Mouse (Mus musculus): ENCODE measurements around the gene Pno1.
"Not testable (repeated sequence)": the region's sequence is repeated elsewhere in the genome, so short reads cannot be mapped to it uniquely, and the experiment has no call there.

Pno1 gene

GRCm38 (mm10) chr11:17211258-17212140 is at the start of gene Pno1:
Gene Pno1 (minus strand): TSS chr11:17211568.
- DNase-seq (ENCODE audit: low read depth, low spot score): peak; percentile 98

DNA sequence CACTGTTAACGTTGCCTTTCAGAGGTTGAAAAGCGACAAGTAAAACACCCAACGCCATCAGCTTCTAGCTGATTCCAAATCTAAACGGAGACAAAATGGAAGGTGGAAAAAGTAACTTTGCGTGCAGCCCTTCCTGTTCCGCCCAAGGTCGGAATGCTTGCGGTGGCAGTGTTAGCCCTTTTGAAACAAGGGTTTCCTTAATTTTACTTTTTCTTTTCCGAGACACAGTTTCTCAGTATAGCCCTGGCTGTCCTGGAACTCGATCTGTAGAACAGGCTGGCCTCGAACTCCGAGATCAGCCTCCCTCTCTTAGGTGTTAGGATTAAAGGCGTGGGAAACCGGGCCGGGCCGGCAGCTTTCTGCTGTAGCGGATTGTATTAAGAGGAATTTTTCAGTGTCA is 46.5 kb upstream of the Pno1 start:
- peak; percentile 63 for DNase-seq (ENCODE audit: low read depth, low spot score)

GRCm38 (mm10) chr11:17257443-17257842 is 46.1 kb upstream of the Pno1 start, which contains the start of gene C1d:
Gene C1d (plus strand): TSS chr11:17257579.
- DNase-seq (ENCODE audit: low read depth, low spot score): peak; percentile 94

GRCm38 (mm10) chr11:17256813-17257365 is 45.5 kb upstream of the Pno1 start:
- DNase-seq (ENCODE audit: low read depth, low spot score): peak; percentile 14

DNA sequence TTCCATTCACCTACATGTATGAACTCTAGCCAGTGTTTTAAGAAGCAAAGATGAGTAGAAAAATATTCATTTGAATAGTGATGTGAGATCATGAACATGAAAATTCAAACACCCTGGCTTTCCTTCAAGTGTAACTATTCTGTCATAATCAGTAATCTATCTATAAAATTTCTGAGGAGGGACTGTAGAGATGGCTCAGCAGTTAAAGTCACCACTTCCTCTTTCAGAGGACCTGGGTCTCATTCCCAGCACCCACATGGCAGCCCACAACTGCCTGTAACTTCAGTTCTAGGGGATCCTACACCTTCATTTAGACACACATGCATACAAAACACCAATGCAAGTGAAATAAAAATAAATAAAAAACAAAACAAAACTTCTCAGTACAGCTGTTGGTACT is 37.3 kb upstream of the Pno1 start:
- DNase-seq (ENCODE audit: low read depth, low spot score): no peak

DNA sequence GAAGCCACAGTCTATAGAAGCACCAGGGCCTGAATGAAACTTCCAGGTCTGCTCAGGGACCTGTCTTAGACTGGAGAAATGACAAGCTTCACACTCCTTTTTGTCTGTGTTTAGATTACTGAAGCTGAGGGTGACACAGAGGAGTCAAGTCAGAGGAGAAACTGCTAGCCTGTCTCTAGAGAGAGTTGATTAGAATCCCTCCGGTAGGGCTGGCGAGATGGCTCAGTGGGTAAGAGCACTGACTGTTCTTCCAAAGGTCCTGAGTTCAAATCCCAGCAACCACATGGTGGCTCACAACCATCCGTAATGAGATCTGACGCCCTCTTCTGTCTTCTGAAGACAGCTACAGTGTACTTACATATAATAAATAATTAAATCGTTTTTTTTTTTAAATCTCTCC is 27.2 kb upstream of the Pno1 start:
- not testable (repeated sequence) for DNase-seq (ENCODE audit: low read depth, low spot score)

DNA sequence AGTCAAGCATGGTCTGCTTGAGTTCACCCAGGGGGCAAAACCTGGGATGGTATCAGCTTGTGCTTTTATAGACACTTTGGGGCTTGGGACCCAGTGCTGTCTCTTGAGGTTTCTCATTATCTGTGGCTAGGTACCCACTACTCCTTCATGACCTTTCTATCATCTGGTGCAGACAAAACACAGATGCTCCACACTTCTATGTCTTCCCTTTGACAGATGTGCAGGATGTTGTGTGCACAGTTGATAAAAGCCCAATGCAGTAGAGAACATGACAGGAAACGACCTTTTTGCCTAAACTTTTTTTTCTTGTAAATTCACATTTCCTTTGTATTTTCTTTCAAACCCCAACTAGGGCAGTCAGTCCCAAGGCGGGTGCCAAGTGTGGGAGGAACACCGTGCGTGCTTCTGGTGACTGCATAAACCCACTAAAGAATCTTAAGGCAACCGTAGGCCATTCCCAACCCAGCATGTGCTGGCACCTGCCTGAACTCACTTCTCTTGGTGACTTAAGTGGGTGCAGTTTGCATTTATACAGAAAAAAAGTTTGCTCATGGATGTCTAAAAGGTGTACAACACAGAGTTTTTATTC is 25.2 kb upstream of the Pno1 start:
- DNase-seq (ENCODE audit: low read depth, low spot score): no peak

DNA sequence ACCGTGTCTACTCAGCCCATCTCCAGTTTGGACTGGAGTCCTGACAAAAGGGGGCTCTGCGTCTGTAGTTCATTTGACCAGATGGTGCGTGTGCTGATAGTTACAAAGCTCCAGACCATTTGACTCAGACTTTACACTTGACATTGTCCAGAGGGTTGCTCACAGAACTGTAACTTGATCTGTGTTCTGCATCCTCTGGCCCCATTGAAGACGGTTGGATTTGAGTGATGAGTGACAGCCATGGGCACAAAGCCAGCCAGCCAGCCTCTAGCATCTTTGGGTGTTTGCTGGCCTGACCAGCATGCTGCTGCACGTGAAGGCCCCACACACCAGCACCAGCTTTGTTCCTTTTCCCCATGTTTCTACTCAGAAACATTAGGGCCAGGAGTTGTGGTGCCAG is 21.4 kb upstream of the Pno1 start:
- DNase-seq (ENCODE audit: low read depth, low spot score): no peak

GRCm38 (mm10) chr11:17221126-17221525 is 9.8 kb upstream of the Pno1 start:
- no peak for DNase-seq (ENCODE audit: low read depth, low spot score)

DNA sequence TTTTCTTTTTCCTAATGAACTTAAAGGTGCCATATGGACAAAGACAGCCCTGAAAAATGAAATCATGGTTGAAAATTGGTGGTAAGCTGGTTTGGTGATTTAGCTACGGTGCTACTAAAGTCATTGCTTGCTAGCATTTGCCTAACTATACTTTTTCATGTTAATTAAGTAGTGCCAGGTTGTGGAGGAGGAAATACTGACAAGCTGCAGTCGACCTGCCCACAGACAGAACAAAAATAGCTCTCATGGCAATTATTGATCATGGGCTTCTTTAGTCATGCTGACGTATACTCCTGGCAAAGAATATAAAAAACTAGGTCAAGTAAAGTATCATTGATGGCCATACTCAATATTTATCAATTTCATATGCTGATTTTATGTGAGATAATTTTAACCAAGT is 4.1 kb upstream of the Pno1 start:
- no peak for DNase-seq (ENCODE audit: low read depth, low spot score)

DNA sequence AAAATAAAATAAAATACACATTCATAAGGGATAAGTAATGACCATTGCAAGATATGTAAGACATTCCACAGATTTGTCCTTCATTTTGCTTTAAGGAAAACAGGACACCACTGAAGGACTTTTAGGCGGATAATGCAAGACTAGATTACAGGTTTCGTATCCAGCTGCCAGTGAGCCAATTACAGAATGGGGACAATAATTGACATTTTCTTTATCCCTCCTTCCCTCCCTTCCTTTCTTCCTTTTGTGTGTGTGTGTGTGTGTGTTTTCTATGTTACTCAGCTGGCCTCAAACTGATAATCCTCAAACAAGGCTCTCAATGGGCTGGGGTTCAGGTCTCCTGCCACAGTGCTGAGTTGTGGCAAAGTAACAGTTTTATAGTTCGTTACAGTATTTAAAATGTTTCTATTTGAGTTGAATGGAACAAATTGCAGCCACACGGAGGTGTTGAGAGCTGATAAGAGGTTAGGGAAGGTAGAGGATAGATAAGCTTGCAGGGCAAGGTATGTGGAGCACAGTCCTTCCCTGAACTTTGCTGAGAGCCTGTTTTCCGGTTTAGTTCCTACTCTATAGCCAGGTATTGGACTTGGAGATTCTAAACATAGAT is 1.6 kb upstream of the Pno1 start:
- no peak for DNase-seq (ENCODE audit: low read depth, low spot score)

- no peak for DNase-seq (ENCODE audit: low read depth, low spot score)
Observed at GRCm38 (mm10) chr11:17212141-17212495, 750 bp upstream of the Pno1 start.

GRCm38 (mm10) chr11:17202481-17202880 is 8.9 kb downstream of the Pno1 start:
- no peak for DNase-seq (ENCODE audit: low read depth, low spot score)

GRCm38 (mm10) chr11:17200936-17201335 is 10.4 kb downstream of the Pno1 start:
- no peak for DNase-seq (ENCODE audit: low read depth, low spot score)

- no peak for DNase-seq (ENCODE audit: low read depth, low spot score)
Observed at GRCm38 (mm10) chr11:17199840-17200501, 11.4 kb downstream of the Pno1 start.

GRCm38 (mm10) chr11:17199170-17199569 is 12.2 kb downstream of the Pno1 start:
- DNase-seq (ENCODE audit: low read depth, low spot score): no peak

- DNase-seq (ENCODE audit: low read depth, low spot score): peak; percentile 80
Observed at GRCm38 (mm10) chr11:17192151-17192844, 19.1 kb downstream of the Pno1 start.

GRCm38 (mm10) chr11:17188786-17189185 is 22.6 kb downstream of the Pno1 start:
- DNase-seq (ENCODE audit: low read depth, low spot score): no peak

GRCm38 (mm10) chr11:17187649-17188048 is 23.7 kb downstream of the Pno1 start:
- no peak for DNase-seq (ENCODE audit: low read depth, low spot score)

DNA sequence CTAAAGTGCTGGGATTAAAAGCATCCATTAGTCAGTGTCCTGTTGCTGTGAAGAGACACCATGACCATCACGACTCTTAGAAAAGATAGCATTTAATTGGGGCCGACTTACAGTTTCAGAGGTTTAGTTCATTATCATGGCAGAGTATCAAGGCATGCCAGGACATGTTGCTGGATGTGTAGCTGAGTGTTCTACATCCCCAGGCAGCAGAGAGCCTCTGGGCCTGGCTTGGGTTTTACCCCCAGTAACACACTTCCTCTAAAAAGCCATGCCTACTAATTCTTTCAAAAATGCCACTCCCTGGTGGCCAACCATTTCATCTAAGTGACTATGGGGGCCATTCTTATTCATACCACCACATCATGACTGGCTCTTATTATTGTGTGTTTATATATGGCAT is 28.2 kb downstream of the Pno1 start:
- DNase-seq (ENCODE audit: low read depth, low spot score): peak; percentile 23

DNA sequence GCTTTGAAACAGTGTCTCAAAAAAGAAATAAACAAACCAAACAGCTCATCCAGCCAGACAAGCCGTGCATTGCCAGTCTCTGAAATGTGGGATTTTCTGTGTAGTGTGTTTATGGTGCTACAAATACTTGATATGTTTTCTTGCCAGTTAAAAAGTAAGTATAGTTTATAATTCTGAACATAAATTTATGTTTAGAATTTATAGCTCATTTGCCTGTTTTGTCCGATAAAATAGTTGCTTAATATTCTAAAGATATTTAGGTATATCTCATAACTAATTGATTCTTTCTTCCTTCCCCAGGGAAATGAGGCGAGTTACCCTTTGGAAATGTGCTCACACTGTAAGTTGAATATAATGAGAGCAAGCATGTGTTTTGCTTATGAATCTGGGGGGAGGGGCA is 29.6 kb downstream of the Pno1 start, which contains the start of gene Wdr92:
Wdr92 (plus strand) TSS at position 301 of the 400 bp plus-strand sequence.
- DNase-seq (ENCODE audit: low read depth, low spot score): no peak

Measured in R1 (cell line).